Mouse (Mus musculus) megakaryocyte, embryonic 14.5 days (primary cell): ENCODE results near the gene Ercc2. TPM values are rescaled to one million over a fixed set of nuclear protein-coding genes. Genes with fewer than 3 reads are reported as not detected.

ENCODE experiments used
- H3K27me3 ChIP-seq: replicated peaks from 2 replicates; pipeline ENCODE3; 2012; ENCODE audit warnings: inconsistent platforms
- H3K36me3 ChIP-seq: replicated peaks from 2 replicates; pipeline ENCODE3; 2012; ENCODE audit warnings: low read length, inconsistent platforms, mixed read lengths
- H3K4me1 ChIP-seq: 2 replicates; pipeline ENCODE4 v1.6.1; 2012; ENCODE audit warnings: inconsistent platforms
- H3K4me3 ChIP-seq: replicated peaks from 2 replicates; pipeline ENCODE3; 2012; ENCODE audit warnings: moderate library complexity, mild to moderate bottlenecking, inconsistent platforms
- H3K9me3 ChIP-seq: 2 replicates; pipeline ENCODE4 v1.6.1; 2012; ENCODE audit warnings: inconsistent platforms
- FLI1 ChIP-seq: IDR thresholded peaks from 2 replicates; pipeline ENCODE4 v1.6.1; 2012; ENCODE audit warnings: low read length, inconsistent platforms, mixed read lengths
- GATA1 ChIP-seq: IDR thresholded peaks from 3 replicates; pipeline ENCODE4 v1.6.1; 2012; ENCODE audit warnings: mixed read lengths, low read length, inconsistent platforms, borderline replicate concordance
- polyA plus RNA-seq: library from polyadenylated mRNA; stranded (reverse); fragments of >175 nt; gene quantifications from 2 replicates; pipeline ENCODE4 v1.2.3, GENCODE M21; 2012; ENCODE audit warnings: low replicate concordance; ENCODE audit not compliant: insufficient read depth

Ercc2 gene
- polyA plus RNA-seq, 1 experiment: 30.8 TPM

- H3K27me3 ChIP-seq: peaks cover 27% of the 10 kb centered on the region
- no peak overlapping the region for H3K4me3 ChIP-seq
- H3K36me3 ChIP-seq: peaks cover 42% of the 10 kb centered on the region
These were observed 41.3 kb downstream of the Ercc2 start for GRCm38 (mm10) chr7:19423083-19423482.

GRCm38 (mm10) chr7:19424051-19424450 is 42.2 kb downstream of the Ercc2 start:
- H3K4me1 ChIP-seq: peaks cover 53% of the 10 kb centered on the region
- H3K9me3 ChIP-seq: no peaks in the 10 kb centered on the region
- TF ChIP-seq GATA1 (no peak), FLI1 (no peak)
- peaks cover 51% of the 10 kb centered on the region for H3K36me3 ChIP-seq
- H3K27me3 ChIP-seq: peaks cover 24% of the 10 kb centered on the region
- no peak overlapping the region for H3K4me3 ChIP-seq

More at GRCm38 (mm10) chr7:19423083-19423482, 41.3 kb downstream of the Ercc2 start:
- Histone ChIP-seq H3K9me3 (no peaks in the 10 kb centered on the region), H3K4me1 (peaks cover 52% of the 10 kb centered on the region)
- no peak for TF ChIP-seq FLI1

- TF ChIP-seq FLI1 (no peak), GATA1 (no peak)
- Histone ChIP-seq H3K4me3 (no peak overlapping the region), H3K36me3 (peaks cover 74% of the 10 kb centered on the region), H3K4me1 (peaks cover 33% of the 10 kb centered on the region), H3K9me3 (no peaks in the 10 kb centered on the region), H3K27me3 (peaks cover 9% of the 10 kb centered on the region)
These were observed 44.5 kb downstream of the Ercc2 start for GRCm38 (mm10) chr7:19426349-19426748.

- Histone ChIP-seq H3K27me3 (peaks cover 8% of the 10 kb centered on the region), H3K4me3 (no peak overlapping the region), H3K36me3 (peaks cover 80% of the 10 kb centered on the region), H3K4me1 (peaks cover 28% of the 10 kb centered on the region), H3K9me3 (no peaks in the 10 kb centered on the region)
- TF ChIP-seq FLI1: no peak
- no peak for TF ChIP-seq GATA1
These were observed 45.1 kb downstream of the Ercc2 start for GRCm38 (mm10) chr7:19426888-19427287.

- Histone ChIP-seq H3K36me3 (peaks cover 91% of the 10 kb centered on the region), H3K4me1 (peaks cover 25% of the 10 kb centered on the region), H3K27me3 (no peaks in the 10 kb centered on the region), H3K4me3 (no peak overlapping the region), H3K9me3 (peaks cover 8% of the 10 kb centered on the region)
- no peak for TF ChIP-seq GATA1
- TF ChIP-seq FLI1: no peak
These were observed 46.3 kb downstream of the Ercc2 start for GRCm38 (mm10) chr7:19427999-19428650.

GRCm38 (mm10) chr7:19429726-19430125 is 47.9 kb downstream of the Ercc2 start:
- peaks cover 25% of the 10 kb centered on the region for H3K4me1 ChIP-seq
- TF ChIP-seq FLI1: no peak
- peaks cover 100% of the 10 kb centered on the region for H3K36me3 ChIP-seq
- peaks cover 15% of the 10 kb centered on the region for H3K9me3 ChIP-seq
- no peak overlapping the region for H3K4me3 ChIP-seq
- H3K27me3 ChIP-seq: no peaks in the 10 kb centered on the region

- TF ChIP-seq GATA1 (no peak), FLI1 (no peak)
- peaks cover 15% of the 10 kb centered on the region for H3K9me3 ChIP-seq
- peaks cover 21% of the 10 kb centered on the region for H3K4me1 ChIP-seq
- H3K36me3 ChIP-seq: peaks cover 100% of the 10 kb centered on the region
- no peak overlapping the region for H3K4me3 ChIP-seq
- H3K27me3 ChIP-seq: no peaks in the 10 kb centered on the region
These were observed 48.6 kb downstream of the Ercc2 start for GRCm38 (mm10) chr7:19430402-19430801.

- peaks cover 100% of the 10 kb centered on the region for H3K36me3 ChIP-seq
- no peak overlapping the region for H3K4me3 ChIP-seq
- H3K4me1 ChIP-seq: peaks cover 7% of the 10 kb centered on the region
- TF ChIP-seq GATA1 (no peak), FLI1 (no peak)
- peaks cover 15% of the 10 kb centered on the region for H3K9me3 ChIP-seq
- no peaks in the 10 kb centered on the region for H3K27me3 ChIP-seq
These were observed 50.7 kb downstream of the Ercc2 start for GRCm38 (mm10) chr7:19432475-19432874.

GRCm38 (mm10) chr7:19436276-19436675 is 54.5 kb downstream of the Ercc2 start:
- H3K4me3 ChIP-seq: no peak overlapping the region
- H3K36me3 ChIP-seq: peaks cover 93% of the 10 kb centered on the region
- no peaks in the 10 kb centered on the region for H3K27me3 ChIP-seq
- peaks cover 15% of the 10 kb centered on the region for H3K9me3 ChIP-seq
- no peak for TF ChIP-seq GATA1
- no peak for TF ChIP-seq FLI1
- H3K4me1 ChIP-seq: peaks cover 21% of the 10 kb centered on the region

GRCm38 (mm10) chr7:19437048-19437447 is 55.2 kb downstream of the Ercc2 start:
- Histone ChIP-seq H3K36me3 (peaks cover 92% of the 10 kb centered on the region), H3K4me1 (peaks cover 28% of the 10 kb centered on the region), H3K4me3 (no peak overlapping the region), H3K27me3 (no peaks in the 10 kb centered on the region), H3K9me3 (peaks cover 15% of the 10 kb centered on the region)
- TF ChIP-seq GATA1: no peak
- no peak for TF ChIP-seq FLI1
